Comparison of ENCODE assay signal across 22 mouse cellular contexts in genomic region chr5:140985311-140986050, GRCm38 (mm10). TPM values are rescaled to one million over a fixed set of nuclear protein-coding genes. Genes with fewer than 3 reads are reported as not detected.
DNase-seq lines count a peak whose midpoint lies in the region; ATAC-seq and TF ChIP-seq lines count a peak whose summit lies in the region.
"Had no signal": no experiment of that assay in that cellular context is flagged by ENCODE, and none has a peak within 500 bp of the region (broad histone marks: within the 10 kb centered on the region; RNA-seq: fewer than 3 reads in every experiment).

No protein-coding gene starts in this region.

- H3K27me3 ChIP-seq in hindbrain, postnatal 0 days (ENCODE audit: insufficient read depth, low read length) = no peaks in the 10 kb centered on the region
- no peaks in the 10 kb centered on the region for H3K27me3 ChIP-seq in hindbrain, embryonic 13.5 days
- H3K27me3 ChIP-seq: embryonic facial prominence, embryonic 13.5 days; forebrain, embryonic 15.5 days; heart, embryonic 15.5 days had no signal

- no peak overlapping the region for H3K4me2 ChIP-seq in hindbrain, postnatal 0 days (ENCODE audit: low read depth, low read length)
- no peak overlapping the region for H3K4me2 ChIP-seq in hindbrain, embryonic 13.5 days
- H3K4me2 ChIP-seq: embryonic facial prominence, embryonic 13.5 days; forebrain, embryonic 15.5 days; heart, embryonic 11.5 days; heart, embryonic 15.5 days; hindbrain, embryonic 14.5 days had no signal

- no peak for TF ChIP-seq CTCF in hindbrain, postnatal 0 days (IDR thresholded peaks at IDR 0.05; ENCODE audit: low read depth)

- no peak overlapping the region for H3K9ac ChIP-seq in hindbrain, postnatal 0 days (replicated peaks; ENCODE audit: low read length)
- H3K9ac ChIP-seq in hindbrain, embryonic 13.5 days = no peak overlapping the region
- H3K9ac ChIP-seq: embryonic facial prominence, embryonic 13.5 days; forebrain, embryonic 15.5 days; heart, embryonic 15.5 days; hindbrain, embryonic 14.5 days had no signal

- no peaks in the 10 kb centered on the region for H3K36me3 ChIP-seq in hindbrain, postnatal 0 days (ENCODE audit: insufficient read depth, low read length)
- H3K36me3 ChIP-seq in hindbrain, embryonic 13.5 days = no peaks in the 10 kb centered on the region
- H3K36me3 ChIP-seq: embryonic facial prominence, embryonic 13.5 days; forebrain, embryonic 10.5 days; forebrain, embryonic 15.5 days; G1E; heart, embryonic 15.5 days had no signal

- H3K4me3 ChIP-seq in hindbrain, postnatal 0 days (ENCODE audit: low read length) = no peak overlapping the region
- H3K4me3 ChIP-seq in hindbrain, embryonic 13.5 days = no peak overlapping the region
- H3K4me3 ChIP-seq: embryonic facial prominence, embryonic 13.5 days; forebrain, embryonic 10.5 days; forebrain, embryonic 15.5 days; heart, embryonic 15.5 days had no signal

- no peaks in the 10 kb centered on the region for H3K9me3 ChIP-seq in hindbrain, postnatal 0 days (ENCODE audit: low read length)
- no peaks in the 10 kb centered on the region for H3K9me3 ChIP-seq in hindbrain, embryonic 13.5 days
- H3K9me3 ChIP-seq: embryonic facial prominence, embryonic 13.5 days; forebrain, embryonic 10.5 days; forebrain, embryonic 15.5 days; heart, embryonic 15.5 days had no signal

- no peaks in the 10 kb centered on the region for H3K4me1 ChIP-seq in hindbrain, postnatal 0 days (ENCODE audit: insufficient read depth, low read length)
- no peaks in the 10 kb centered on the region for H3K4me1 ChIP-seq in hindbrain, embryonic 13.5 days (replicated peaks)
- H3K4me1 ChIP-seq: embryonic facial prominence, embryonic 13.5 days; forebrain, embryonic 15.5 days had no signal

- H3K27ac ChIP-seq in hindbrain, postnatal 0 days = no peak overlapping the region
- H3K27ac ChIP-seq in hindbrain, embryonic 13.5 days = no peak overlapping the region
- H3K27ac ChIP-seq: embryonic facial prominence, embryonic 13.5 days; forebrain, embryonic 10.5 days; forebrain, embryonic 15.5 days; heart, embryonic 15.5 days; hindbrain, embryonic 14.5 days had no signal

- ATAC-seq in hindbrain, postnatal 0 days = no peak
- no peak for ATAC-seq in hindbrain, embryonic 13.5 days (ENCODE audit: low FRiP score)
- ATAC-seq: CD4-positive, CD25-positive, alpha-beta regulatory T cell, adult 4 months; forebrain, embryonic 15.5 days; intestine, postnatal 0 days had no signal

- 72% methylated on average over 9 of the region's 9 CpGs for WGBS in hindbrain, postnatal 0 days
- 95% methylated on average over 9 of the region's 9 CpGs for WGBS in hindbrain, embryonic 13.5 days

- DNase-seq in hindbrain, postnatal 0 days (ENCODE audit: low spot score) = peak; percentile 13
- DNase-seq in cerebellum, adult 11 months = peak; percentile 70
- peak; percentile 62 for DNase-seq in cerebellum, adult 8-10 months
- DNase-seq in cerebellum, postnatal 14 days = peak; percentile 87 to 94
- DNase-seq in Muller cell, postnatal 12 days (ENCODE audit: inconsistent ontology term) = no peak
- DNase-seq in heart, adult 9 months (ENCODE audit: low spot score in 2 of 2) = no peak
- no peak for DNase-seq in adrenal gland, adult 8-10 months
- DNase-seq: adrenal gland, postnatal 14 days; B cell, adult 2 months; heart, adult 18-20 months; heart, postnatal 14 days; kidney, adult 9 months had no signal

RNA-seq across cellular contexts. Expression of gene Card11, which starts 14.9 kb away (rescaled TPM):
- 0.18 TPM in 1 of 2 replicates, not detected in the other for total RNA-seq in hindbrain, postnatal 0 days (2014; rRNA removed)
- polyA plus RNA-seq in hindbrain, postnatal 0 days (2015; fragmentation: Nextera tagmentation; extraction: Ambion mirVana) = 0.18 TPM in 1 of 2 replicates, not detected in the other
- polyA plus RNA-seq in hindbrain, embryonic 13.5 days (2015; fragmentation: Nextera tagmentation; extraction: Ambion mirVana) = 0.10 and 0.17 TPM in 2 replicates
- 1 to 10 TPM in 1 of 4 experiments, under 1 TPM in 3; 0.49 to 1.3 (median 0.85) TPM for total RNA-seq in adrenal gland, adult 8-10 months (2022)
- total RNA-seq: G1E had no signal
- polyA plus RNA-seq: forebrain, embryonic 10.5 days; G1E had no signal

Comparison
In these comparisons a context has a peak if more than half of its experiments do, and no peak if none do; other contexts are left out.
1. DNase-seq: peak in hindbrain, postnatal 0 days (single experiment), cerebellum, adult 11 months (single experiment), cerebellum, adult 8-10 months (single experiment) and cerebellum, postnatal 14 days (2 of 2); none in Muller cell, postnatal 12 days (single experiment), heart, adult 9 months (0 of 2) and adrenal gland, adult 8-10 months (single experiment).